Mouse (Mus musculus) hindbrain, postnatal 0 days (tissue): ENCODE measurements around the gene Pnkd. TPM values are rescaled to one million over a fixed set of nuclear protein-coding genes. Genes with fewer than 3 reads are reported as not detected.
A peak's percentile ranks its signal among the peaks of the same experiment; 100 is the strongest.

Experiments
- ATAC-seq: fragments of 200-750 bp; cut with Nextera tagmentation; 2 replicates; pipeline ENCODE4 v1.8.0; 2017; ENCODE audit warnings: mild to moderate bottlenecking, moderate TSS enrichment, moderate library complexity
- DNase-seq: peaks from one replicate; pipeline ENCODE4 v3.0.0-alpha.2; 2015; ENCODE audit warnings: low spot score
- H3K27ac ChIP-seq: fragments of 300-500 bp; sonication (generic); 2 replicates; pipeline ENCODE4 v1.5.1; 2014; ENCODE audit warnings: mild to moderate bottlenecking
- H3K27me3 ChIP-seq: fragments of 300-500 bp; sonication (generic); 2 replicates; pipeline ENCODE4 v1.6.1; 2014; ENCODE audit warnings: low read length, mixed read lengths; ENCODE audit not compliant: insufficient read depth
- H3K36me3 ChIP-seq: fragments of 300-500 bp; sonication (generic); 2 replicates; pipeline ENCODE4 v1.6.1; 2014; ENCODE audit warnings: low read length, mixed read lengths; ENCODE audit not compliant: insufficient read depth
- H3K4me1 ChIP-seq: fragments of 300-500 bp; sonication (generic); 2 replicates; pipeline ENCODE4 v1.6.1; 2014; ENCODE audit warnings: antibody characterized with exemption, low read length, mixed read lengths; ENCODE audit not compliant: insufficient read depth
- H3K4me2 ChIP-seq: fragments of 300-500 bp; sonication (generic); 2 replicates; pipeline ENCODE4 v1.6.1; 2014; ENCODE audit warnings: low read depth, mild to moderate bottlenecking, low read length, moderate library complexity, mixed read lengths
- H3K4me3 ChIP-seq: fragments of 300-500 bp; sonication (generic); 2 replicates; pipeline ENCODE4 v1.5.1; 2014; ENCODE audit warnings: low read length
- H3K9ac ChIP-seq: fragments of 300-500 bp; sonication (generic); replicated peaks from 2 replicates; pipeline ENCODE4 v1.6.1; 2014; ENCODE audit warnings: mild to moderate bottlenecking, low read length, moderate library complexity, mixed read lengths
- H3K9me3 ChIP-seq: fragments of 300-500 bp; sonication (generic); 2 replicates; pipeline ENCODE4 v1.6.1; 2016; ENCODE audit warnings: low read length, mixed read lengths
- CTCF ChIP-seq: IDR thresholded peaks from 2 replicates; pipeline ENCODE4 v1.5.1; 2016; ENCODE audit warnings: antibody characterized with exemption, control low read depth, low read depth
- WGBS: fragments of 180-500 bp; shearing (Covaris S2); extraction: QIAGEN DNeasy Blood & Tissue Kit; methylation state at CpG from one replicate; pipeline ENCODE4 v1.1.7; 2014; 5-methylcytosine and 5-hydroxymethylcytosine counted together
- microRNA counts: library from miRNA; unstranded; fragments of <30 nt; microRNA quantifications from one replicate; lab custom pipeline; 2015
- microRNA-seq, 2 experiments: library from miRNA; unstranded; fragments of <30 nt; microRNA quantifications; one replicate each; pipeline ENCODE4; 2016
- polyA plus RNA-seq: library from polyadenylated mRNA; unstranded; fragments of >200 nt; fragmentation: Nextera tagmentation; extraction: Ambion mirVana; gene quantifications from 2 replicates; pipeline ENCODE4 v1.2.1, GENCODE M21; 2015
- total RNA-seq: library from RNA; depleted of rRNA; stranded (reverse); fragments of >200 nt; gene quantifications from 2 replicates; pipeline ENCODE4 v1.2.3, GENCODE M21; 2014; rRNA removed

Pnkd gene
- total and polyA plus RNA-seq, 2 experiments from 2014 or later: 102 to 143 TPM

DNA sequence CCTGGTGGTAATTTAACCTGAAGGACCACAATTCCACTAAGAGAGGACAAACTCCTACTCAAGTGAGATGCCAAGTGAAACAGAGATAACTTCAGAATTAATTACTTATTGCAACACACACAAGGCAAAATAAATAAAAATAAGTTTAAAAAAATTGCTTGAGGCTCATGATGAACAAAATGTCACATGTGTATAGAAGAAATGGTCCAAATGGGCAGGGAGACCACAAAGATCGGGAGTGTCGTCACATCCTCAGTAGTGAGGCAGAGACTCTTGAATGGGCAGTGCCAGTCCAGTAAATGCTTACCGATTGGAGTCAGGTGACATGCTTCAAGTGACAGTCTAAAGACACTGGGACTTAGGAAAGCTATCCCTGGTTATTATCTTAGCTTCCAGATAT, 115.8 kb downstream of the Pnkd start:
- Histone ChIP-seq H3K4me2 (no peak overlapping the region), H3K9me3 (no peaks in the 10 kb centered on the region), H3K4me3 (no peak overlapping the region), H3K27me3 (no peaks in the 10 kb centered on the region), H3K9ac (no peak overlapping the region), H3K27ac (no peak overlapping the region), H3K4me1 (no peaks in the 10 kb centered on the region), H3K36me3 (no peaks in the 10 kb centered on the region)
- no peak for TF ChIP-seq CTCF
- ATAC-seq: no peak
- DNase-seq: no peak
- WGBS: 87% methylated on average over 3 of the region's 3 CpGs

DNA sequence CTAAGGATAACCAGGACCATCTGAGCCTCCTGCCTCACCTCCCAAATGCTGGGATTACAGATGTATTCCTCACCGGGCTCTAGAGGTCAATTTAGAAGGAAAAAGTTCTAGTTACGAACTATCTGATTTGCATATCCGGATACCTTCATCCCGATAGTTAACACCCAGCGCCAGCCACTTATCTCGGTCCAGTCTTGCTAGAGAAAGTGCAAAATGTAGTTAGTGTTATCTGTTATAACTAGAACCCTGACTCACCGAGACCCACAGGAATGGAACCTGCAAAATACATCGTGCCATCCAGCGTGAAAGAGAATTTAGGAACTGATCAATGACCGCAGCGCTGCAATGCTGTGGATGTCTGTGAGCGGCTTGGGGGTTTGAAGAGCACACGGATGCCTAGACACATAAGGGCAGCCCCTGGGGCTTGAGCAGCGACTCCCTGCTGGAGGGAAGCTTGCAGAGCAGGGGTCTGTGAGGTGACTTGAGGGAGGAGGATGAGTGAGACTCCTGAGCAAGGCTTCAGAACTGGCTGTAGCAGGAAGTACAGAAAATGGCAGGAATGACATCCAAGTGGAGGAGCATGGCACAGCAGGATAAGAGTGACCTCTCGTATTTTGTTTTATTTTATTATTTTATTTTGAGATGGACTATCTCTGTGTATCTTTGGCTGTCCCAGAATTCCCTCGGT, 116.4 kb downstream of the Pnkd start:
- 61% methylated on average over 16 of the region's 16 CpGs for WGBS
- DNase-seq (no peak), ATAC-seq (no peak)
- no peak for TF ChIP-seq CTCF
- Histone ChIP-seq H3K27ac (no peak overlapping the region), H3K4me1 (no peaks in the 10 kb centered on the region), H3K4me3 (no peak overlapping the region), H3K4me2 (no peak overlapping the region), H3K36me3 (no peaks in the 10 kb centered on the region), H3K9me3 (no peaks in the 10 kb centered on the region), H3K27me3 (no peaks in the 10 kb centered on the region), H3K9ac (no peak overlapping the region)

MicroRNA genes within 50 kb of the gene (microRNA counts, 519-probe panel; counts per million panel counts)
- 3,872 counts per million, percentile 68 among the panel's probes with 10 or more counts for microRNA mmu-miR-26b (lab: Ali Mortazavi, UCI)

Small RNAs within 50 kb of the gene (microRNA-seq; reads per million reads assigned to microRNA genes)
- 21,208 to 21,834 reads per million in 2 experiments for gene Mir26b

Other genes with a start within 250 kb of the Pnkd start
- gene Tns1, start 160.5 kb upstream of the Pnkd start, total RNA-seq: 24.1 and 28.0 TPM in 2 replicates
- 10.3 and 11.7 TPM in 2 replicates for gene Tns1, start 160.5 kb upstream of the Pnkd start, polyA plus RNA-seq
- gene Rufy4, start 159.4 kb upstream of the Pnkd start, total RNA-seq: not detected in 2 replicates
- 0.08 and 0.10 TPM in 2 replicates for gene Rufy4, start 159.4 kb upstream of the Pnkd start, polyA plus RNA-seq
- 0.52 TPM in 1 of 2 replicates, not detected in the other for gene Cxcr2, start 130.9 kb upstream of the Pnkd start, total RNA-seq
- 0.05 and 0.18 TPM in 2 replicates for gene Cxcr2, start 130.9 kb upstream of the Pnkd start, polyA plus RNA-seq
- not detected in 2 replicates for gene Cxcr1, start 90.3 kb upstream of the Pnkd start, total RNA-seq
- not detected in 2 replicates for gene Cxcr1, start 90.3 kb upstream of the Pnkd start, polyA plus RNA-seq
- gene Arpc2, start 48.8 kb upstream of the Pnkd start, total RNA-seq: 108 and 131 TPM in 2 replicates
- gene Arpc2, start 48.8 kb upstream of the Pnkd start, polyA plus RNA-seq: 414 and 417 TPM in 2 replicates
- gene Gpbar1, start 6.4 kb upstream of the Pnkd start, total RNA-seq: not detected in 2 replicates
- 0.16 TPM in 1 of 2 replicates, not detected in the other for gene Gpbar1, start 6.4 kb upstream of the Pnkd start, polyA plus RNA-seq
- 131 and 161 TPM in 2 replicates for gene Aamp, start 192 bp upstream of the Pnkd start, total RNA-seq
- gene Aamp, start 192 bp upstream of the Pnkd start, polyA plus RNA-seq: 212 and 219 TPM in 2 replicates
- gene Tmbim1, start 20.7 kb downstream of the Pnkd start, total RNA-seq: 16.4 and 17.5 TPM in 2 replicates
- gene Tmbim1, start 20.7 kb downstream of the Pnkd start, polyA plus RNA-seq: 14.8 and 16.5 TPM in 2 replicates
- gene Catip, start 77.2 kb downstream of the Pnkd start, total RNA-seq: 0.75 and 1.9 TPM in 2 replicates
- gene Catip, start 77.2 kb downstream of the Pnkd start, polyA plus RNA-seq: 1.8 and 2.6 TPM in 2 replicates
- gene Slc11a1, start 90.3 kb downstream of the Pnkd start, total RNA-seq: 3.6 and 10.6 TPM in 2 replicates
- gene Slc11a1, start 90.3 kb downstream of the Pnkd start, polyA plus RNA-seq: 2.3 and 2.9 TPM in 2 replicates
- gene Ctdsp1, start 106.6 kb downstream of the Pnkd start, total RNA-seq: 35.7 and 38.4 TPM in 2 replicates
- gene Ctdsp1, start 106.6 kb downstream of the Pnkd start, polyA plus RNA-seq: 17.9 and 18.2 TPM in 2 replicates
- gene Vil1, start 124.4 kb downstream of the Pnkd start, total RNA-seq: 0.26 TPM in 1 of 2 replicates, not detected in the other
- 0.14 and 0.18 TPM in 2 replicates for gene Vil1, start 124.4 kb downstream of the Pnkd start, polyA plus RNA-seq
- 30.3 and 36.7 TPM in 2 replicates for gene Cnot9, start 221.1 kb downstream of the Pnkd start, total RNA-seq
- 45.4 and 46.0 TPM in 2 replicates for gene Cnot9, start 221.1 kb downstream of the Pnkd start, polyA plus RNA-seq